In genomic region chr5:99252203-99253135, GRCm38 (mm10) we compare ENCODE assay signal across 7 mouse cellular contexts.
DNase-seq lines count a peak whose midpoint lies in the region; ATAC-seq and TF ChIP-seq lines count a peak whose summit lies in the region.

No protein-coding gene starts in this region.

- peak; percentile 93 for ATAC-seq in embryonic facial prominence, embryonic 14.5 days (ENCODE audit: low read depth)
- ATAC-seq in limb, embryonic 13.5 days (ENCODE audit: low FRiP score, low read depth): peak; percentile 94
- peak; percentile 95 for ATAC-seq in midbrain, embryonic 15.5 days (replicated peaks)

- no peaks in the 10 kb centered on the region for H3K9me3 ChIP-seq in embryonic facial prominence, embryonic 14.5 days (ENCODE audit: control insufficient read depth, low read length)
- no peaks in the 10 kb centered on the region for H3K9me3 ChIP-seq in limb, embryonic 13.5 days
- no peaks in the 10 kb centered on the region for H3K9me3 ChIP-seq in midbrain, embryonic 15.5 days

- peak overlapping the region; percentile 62 for H3K27ac ChIP-seq in bone marrow, adult 2 months (ENCODE audit: control insufficient read depth, insufficient read depth, low read depth, low read length, poor library complexity)
- peak overlapping the region; percentile 57 for H3K27ac ChIP-seq in embryonic facial prominence, embryonic 14.5 days (replicated peaks; ENCODE audit: low read depth, low read length)
- H3K27ac ChIP-seq in limb, embryonic 13.5 days: peak overlapping the region; percentile 80; the same call in 1 of the 2 replicates
- H3K27ac ChIP-seq in midbrain, embryonic 15.5 days: peak overlapping the region; percentile 83

- 0 out of 2 replicates have a peak, but pooled peaks have one; percentile 16 for TF ChIP-seq POLR2A in bone marrow, adult 2 months (IDR thresholded peaks at IDR 0.05; ENCODE audit: borderline replicate concordance, control insufficient read depth, low read depth, low read length)

- H3K4me1 ChIP-seq in bone marrow, adult 2 months (ENCODE audit: control insufficient read depth, insufficient read depth, low read length): no peaks in the 10 kb centered on the region; the same call in 1 of the 2 replicates
- no peaks in the 10 kb centered on the region for H3K4me1 ChIP-seq in embryonic facial prominence, embryonic 14.5 days (ENCODE audit: control insufficient read depth, insufficient read depth, low read length)
- peaks cover 37% of the 10 kb centered on the region for H3K4me1 ChIP-seq in limb, embryonic 13.5 days
- peaks cover 38% of the 10 kb centered on the region for H3K4me1 ChIP-seq in midbrain, embryonic 15.5 days

- no peak for TF ChIP-seq CTCF in bone marrow, adult 2 months (IDR thresholded peaks at IDR 0.05; ENCODE audit: control insufficient read depth, insufficient read depth, low read length)

- peak overlapping the region; percentile 71 for H3K9ac ChIP-seq in embryonic facial prominence, embryonic 14.5 days (ENCODE audit: low read depth, low read length)
- peak overlapping the region; percentile 85 for H3K9ac ChIP-seq in limb, embryonic 13.5 days
- H3K9ac ChIP-seq in midbrain, embryonic 15.5 days: peak overlapping the region; percentile 64

- peak overlapping the region; percentile 88 for H3K4me3 ChIP-seq in bone marrow, adult 2 months (replicated peaks; ENCODE audit: control insufficient read depth, low read depth, low read length)
- peak overlapping the region; percentile 67 for H3K4me3 ChIP-seq in embryonic facial prominence, embryonic 14.5 days (ENCODE audit: low read depth, low read length)
- peak overlapping the region; percentile 67 for H3K4me3 ChIP-seq in limb, embryonic 13.5 days
- peak overlapping the region; percentile 77 for H3K4me3 ChIP-seq in midbrain, embryonic 15.5 days

- WGBS in bone marrow, adult 2 months: under 1% methylated on average over 76 of the region's 78 CpGs
- WGBS in embryonic facial prominence, embryonic 14.5 days: 0% methylated on average over 32 of the region's 78 CpGs
- WGBS in limb, embryonic 13.5 days: under 1% methylated on average over 77 of the region's 78 CpGs
- WGBS in midbrain, embryonic 15.5 days: under 1% methylated on average over 77 of the region's 78 CpGs

- peak overlapping the region; percentile 70 for H3K4me2 ChIP-seq in embryonic facial prominence, embryonic 14.5 days (ENCODE audit: low read depth, low read length)
- H3K4me2 ChIP-seq in limb, embryonic 13.5 days (replicated peaks): peak overlapping the region; percentile 80
- H3K4me2 ChIP-seq in midbrain, embryonic 15.5 days: peak overlapping the region; percentile 94

- H3K27me3 ChIP-seq in embryonic facial prominence, embryonic 14.5 days (replicated peaks; ENCODE audit: control insufficient read depth, insufficient read depth, low read length): no peaks in the 10 kb centered on the region
- peaks cover 8% of the 10 kb centered on the region; the same call in 1 of the 2 replicates for H3K27me3 ChIP-seq in limb, embryonic 13.5 days
- 0 out of 2 replicates have a peak, but pooled peaks cover 3% of the 10 kb centered on the region for H3K27me3 ChIP-seq in midbrain, embryonic 15.5 days (replicated peaks)

- H3K36me3 ChIP-seq in embryonic facial prominence, embryonic 14.5 days (ENCODE audit: control insufficient read depth, insufficient read depth, low read length): no peaks in the 10 kb centered on the region
- no peaks in the 10 kb centered on the region for H3K36me3 ChIP-seq in limb, embryonic 13.5 days
- H3K36me3 ChIP-seq in midbrain, embryonic 15.5 days (replicated peaks): no peaks in the 10 kb centered on the region

- peak; percentile 95 for DNase-seq in embryonic facial prominence, embryonic 14.5 days (ENCODE audit: low spot score)
- peak; percentile 93 for DNase-seq in heart, adult 8-10 months (ENCODE audit: low spot score)
- DNase-seq in kidney, adult 9 months: peak; percentile 95
- peak; percentile 98 for DNase-seq in spleen, adult 18-20 months

Comparison
In these comparisons a context has a peak if more than half of its experiments do, and no peak if none do; other contexts are left out.
1. Peak in every context shown above with its lines: DNase-seq, ATAC-seq, H3K4me3 ChIP-seq and H3K27ac ChIP-seq.